8 mouse cellular contexts compared by ENCODE assay signal in genomic region chrX:71215113-71215708, GRCm38 (mm10). TPM values are rescaled to one million over a fixed set of nuclear protein-coding genes. Genes with fewer than 3 reads are reported as not detected.
DNase-seq lines count a peak whose midpoint lies in the region; ATAC-seq and TF ChIP-seq lines count a peak whose summit lies in the region.

No protein-coding gene starts in this region.

- no peak for DNase-seq in heart, adult 9 months (ENCODE audit: low spot score in 2 of 2)
- no peak for DNase-seq in CH12.LX (ENCODE audit: extremely low read depth)
- DNase-seq in heart, postnatal 25 days (ENCODE audit: low spot score), result peak; percentile 9
- no peak for DNase-seq in liver, embryonic 14.5 days (ENCODE audit: low read depth in 3 of 3, low spot score in 3 of 3)
- no peak for DNase-seq in cerebellum, adult 11 months

- intact Hi-C loops in heart, postnatal 25 days (cut with DNase I), result loop anchor here (5.0 kb wide), 2 partner anchors 63 to 163 kb away; partner anchors contain the start of gene Mamld1

- H3K4me3 ChIP-seq in heart, embryonic 12.5 days, result peak overlapping the region; percentile 60
- peak overlapping the region; percentile 49 to 61 (median 57) for H3K4me3 ChIP-seq in CH12.LX (replicated peaks in 1 of 3; ENCODE audit: low read depth in 2 of 3, low read length in 2 of 3, poor library complexity in 1 of 3)
- H3K4me3 ChIP-seq in cortical plate, adult 2 months (ENCODE audit: insufficient read depth, low read length), result peak overlapping the region; percentile 78
- peak overlapping the region; percentile 56 to 64 for H3K4me3 ChIP-seq in liver, embryonic 14.5 days (ENCODE audit: insufficient read depth in 1 of 2, low read depth in 2 of 2, low read length in 2 of 2)
- peak overlapping the region; percentile 50 for H3K4me3 ChIP-seq in neural tube, embryonic 13.5 days

- 15% methylated on average over 27 of the region's 27 CpGs for WGBS in heart, embryonic 12.5 days
- WGBS in liver, embryonic 14.5 days (ENCODE audit: insufficient replicate concordance), result 8% methylated on average over 27 of the region's 27 CpGs
- WGBS in neural tube, embryonic 13.5 days, result 22% methylated on average over 27 of the region's 27 CpGs

- no peak for TF ChIP-seq RAD21 in CH12.LX (IDR thresholded peaks at IDR 0.05; ENCODE audit: low read depth, low read length)

- no peaks in the 10 kb centered on the region for H3K79me2 ChIP-seq in CH12.LX (replicated peaks; ENCODE audit: control insufficient read depth, extremely low read depth, insufficient read depth, poor library complexity, severe bottlenecking)

- TF ChIP-seq POLR2A in CH12.LX (IDR thresholded peaks at IDR 0.05; ENCODE audit: low read depth, low read length), result no peak
- TF ChIP-seq POLR2A in cortical plate, adult 2 months (IDR thresholded peaks at IDR 0.05; ENCODE audit: extremely low read depth, insufficient read depth, low read length), result no peak

- 0 out of 2 replicates have a peak, but pooled peaks cover 5% of the 10 kb centered on the region for H3K27me3 ChIP-seq in heart, embryonic 12.5 days (replicated peaks)
- H3K27me3 ChIP-seq in CH12.LX (replicated peaks), result no peaks in the 10 kb centered on the region
- H3K27me3 ChIP-seq in liver, embryonic 14.5 days (ENCODE audit: control insufficient read depth, insufficient read depth, low read length), result no peaks in the 10 kb centered on the region
- no peaks in the 10 kb centered on the region for H3K27me3 ChIP-seq in neural tube, embryonic 13.5 days

- peak overlapping the region; percentile 67 for H3K9ac ChIP-seq in heart, embryonic 12.5 days
- H3K9ac ChIP-seq in CH12.LX (ENCODE audit: insufficient read depth, low read depth), result peak overlapping the region; percentile 32; the same call in 1 of the 2 replicates
- peak overlapping the region; percentile 35 for H3K9ac ChIP-seq in liver, embryonic 14.5 days (replicated peaks)
- peak overlapping the region; percentile 63 for H3K9ac ChIP-seq in neural tube, embryonic 13.5 days

- no peak overlapping the region for H3K27ac ChIP-seq in heart, embryonic 12.5 days (ENCODE audit: poor library complexity, severe bottlenecking)
- H3K27ac ChIP-seq in CH12.LX (ENCODE audit: insufficient read depth, low read depth), result no peak overlapping the region
- no peak overlapping the region for H3K27ac ChIP-seq in cortical plate, adult 2 months (ENCODE audit: insufficient read depth, low read length)
- H3K27ac ChIP-seq in liver, embryonic 14.5 days, result no peak overlapping the region
- no peak overlapping the region for H3K27ac ChIP-seq in neural tube, embryonic 13.5 days (replicated peaks)

- TF ChIP-seq CTCF in CH12.LX (conservative IDR thresholded peaks at IDR 0.05 in 1 of 2, IDR thresholded peaks at IDR 0.05 in 1 of 2; ENCODE audit: low read depth in 2 of 2, low read length in 2 of 2), result no peak
- no peak for TF ChIP-seq CTCF in cortical plate, adult 2 months (IDR thresholded peaks at IDR 0.05; ENCODE audit: extremely low read depth, insufficient read depth, low read length)
- no peak; the same call in 1 of the 2 replicates for TF ChIP-seq CTCF in liver, embryonic 14.5 days (IDR thresholded peaks at IDR 0.05; ENCODE audit: low read depth)

- ATAC-seq in heart, embryonic 12.5 days (ENCODE audit: insufficient number of reproducible peaks, low FRiP score), result peak; percentile 81
- peak; percentile 72 for ATAC-seq in liver, embryonic 14.5 days (ENCODE audit: insufficient read depth)
- peak; percentile 91 for ATAC-seq in neural tube, embryonic 13.5 days (ENCODE audit: low read depth)

- TF ChIP-seq EP300 in CH12.LX (IDR thresholded peaks at IDR 0.05; ENCODE audit: low read length), result no peak
- no peak for TF ChIP-seq EP300 in liver, embryonic 14.5 days (IDR thresholded peaks at IDR 0.05; ENCODE audit: low read depth)

- H3K4me2 ChIP-seq in heart, embryonic 12.5 days, result peak overlapping the region; percentile 74
- H3K4me2 ChIP-seq in CH12.LX (ENCODE audit: insufficient read depth, low read depth, poor library complexity, severe bottlenecking), result peak overlapping the region; percentile 42; the same call in 1 of the 2 replicates
- peak overlapping the region; percentile 66 for H3K4me2 ChIP-seq in liver, embryonic 14.5 days (ENCODE audit: low read depth)
- H3K4me2 ChIP-seq in neural tube, embryonic 13.5 days, result peak overlapping the region; percentile 67

- dilution Hi-C loops in CH12.LX (cut with MboI; ENCODE audit: extremely low pct_ligation_motif_present, extremely low pct_unique_long_range_greater_than_20kb, low sequenced_read_pairs), result no loop called here

- no peaks in the 10 kb centered on the region for H3K9me3 ChIP-seq in heart, embryonic 12.5 days (replicated peaks)
- H3K9me3 ChIP-seq in CH12.LX (replicated peaks; ENCODE audit: low read length), result no peaks in the 10 kb centered on the region
- H3K9me3 ChIP-seq in liver, embryonic 14.5 days (ENCODE audit: control insufficient read depth, low read length), result no peaks in the 10 kb centered on the region
- H3K9me3 ChIP-seq in neural tube, embryonic 13.5 days, result no peaks in the 10 kb centered on the region

- in situ Hi-C loops in CH12.LX (cut with MboI; ENCODE audit: low pct_ligation_motif_present, low pct_unique_long_range_greater_than_20kb, low sequenced_read_pairs), result no loop called here

- no peaks in the 10 kb centered on the region for H3K4me1 ChIP-seq in heart, embryonic 12.5 days (replicated peaks)
- H3K4me1 ChIP-seq in CH12.LX (ENCODE audit: control insufficient read depth in 1 of 2, insufficient read depth in 2 of 2), result no peaks in the 10 kb centered on the region
- no peaks in the 10 kb centered on the region; the same call in 1 of the 2 replicates for H3K4me1 ChIP-seq in cortical plate, adult 2 months (ENCODE audit: control insufficient read depth, insufficient read depth, low read length)
- peaks cover 0 to 7% of the 10 kb centered on the region in 2 experiments; a peak in 1 of 4 replicates for H3K4me1 ChIP-seq in liver, embryonic 14.5 days (replicated peaks; ENCODE audit: control insufficient read depth in 2 of 2, insufficient read depth in 2 of 2, low read length in 1 of 2)
- no peaks in the 10 kb centered on the region for H3K4me1 ChIP-seq in neural tube, embryonic 13.5 days (replicated peaks)

- no peaks in the 10 kb centered on the region for H3K36me3 ChIP-seq in heart, embryonic 12.5 days
- H3K36me3 ChIP-seq in CH12.LX (replicated peaks in 1 of 2; ENCODE audit: control insufficient read depth in 1 of 2, insufficient read depth in 1 of 2, low read length in 1 of 2), result no peaks in the 10 kb centered on the region
- H3K36me3 ChIP-seq in liver, embryonic 14.5 days (replicated peaks; ENCODE audit: control insufficient read depth, insufficient read depth, low read depth), result no peaks in the 10 kb centered on the region
- H3K36me3 ChIP-seq in neural tube, embryonic 13.5 days, result no peaks in the 10 kb centered on the region

TF ChIP-seq in CH12.LX, 34 proteins besides CTCF, POLR2A, EP300 and RAD21:
- TF ChIP-seq MEF2A (IDR thresholded peaks at IDR 0.05; ENCODE audit: borderline replicate concordance, low read depth, low read length) (no peak), SIN3A (IDR thresholded peaks at IDR 0.05; ENCODE audit: low read length) (0 out of 2 replicates have a peak, but pooled peaks have one; percentile 32), E2F4 (IDR thresholded peaks at IDR 0.05; ENCODE audit: insufficient replicate concordance, low read depth, low read length) (no peak), MAX (IDR thresholded peaks at IDR 0.05; ENCODE audit: low read length) (no peak), CHD1 (IDR thresholded peaks at IDR 0.05; ENCODE audit: low read depth, low read length) (no peak), POLR2AphosphoS2 (IDR thresholded peaks at IDR 0.05; ENCODE audit: low read depth, low read length) (no peak)

RNA-seq across cellular contexts. Expression of gene Mtm1, which starts 4.6 kb away (rescaled TPM):
- 4.5 TPM in 2 replicates for polyA plus RNA-seq in heart, embryonic 12.5 days (2016; fragmentation: Nextera tagmentation; extraction: Ambion mirVana)
- total RNA-seq in CH12.LX (2012; rRNA removed), result 2.0 and 2.2 TPM in 2 replicates
- 4.7 and 5.7 TPM in 2 replicates for total RNA-seq in CH12.LX (2014; rRNA removed)
- polyA plus RNA-seq in CH12.LX (2012; ENCODE audit: insufficient read length, low read depth), result 3.5 TPM in 2 replicates
- 6.0 and 6.5 TPM in 2 replicates for polyA plus RNA-seq in cortical plate, adult 2 months (2012; rRNA removed)
- 10 to 100 TPM; 18.7 to 18.9 TPM for total RNA-seq in heart, postnatal 25 days (2021)
- 0.86 and 1.8 TPM in 2 replicates for polyA plus RNA-seq in liver, embryonic 14.5 days (2012; rRNA removed)
- polyA plus RNA-seq in liver, embryonic 14.5 days (2014; fragmentation: Nextera tagmentation; extraction: Ambion mirVana), result 3.2 and 3.6 TPM in 2 replicates
- 5.4 and 6.4 TPM in 2 replicates for polyA plus RNA-seq in neural tube, embryonic 13.5 days (2015; fragmentation: Nextera tagmentation; extraction: Ambion mirVana)
